Mouse (Mus musculus): ENCODE data around the gene Slc9a9.

GRCm38 (mm10) chr9:95068466-95068865 is 398.8 kb downstream of the Slc9a9 start:
- TF ChIP-seq CTCF (IDR thresholded peaks at IDR 0.05; ENCODE audit: borderline replicate concordance, insufficient read depth, low read depth, low read length) (no peak), POLR2A (IDR thresholded peaks at IDR 0.05; ENCODE audit: borderline replicate concordance, insufficient read depth, low read length) (no peak)

Data from cerebellum, adult 2 months (tissue).